Mouse (Mus musculus) heart, postnatal 0 days (tissue): ENCODE measurements around the gene Brd3.

Experiments used
- CTCF ChIP-seq: IDR thresholded peaks from 2 replicates; pipeline ENCODE4 v1.5.1; 2016; ENCODE audit warnings: antibody characterized with exemption, control low read depth, low read depth
- EP300 ChIP-seq: IDR thresholded peaks from 2 replicates; pipeline ENCODE4 v1.6.1; 2016; ENCODE audit warnings: antibody characterized with exemption, low read depth

- TF ChIP-seq CTCF (no peak), EP300 (no peak)
These were observed 93.4 kb downstream of the Brd3 start for GRCm38 (mm10) chr2:27413936-27414657.
